16 mouse cellular contexts compared by ENCODE assay signal in the genomic region with DNA sequence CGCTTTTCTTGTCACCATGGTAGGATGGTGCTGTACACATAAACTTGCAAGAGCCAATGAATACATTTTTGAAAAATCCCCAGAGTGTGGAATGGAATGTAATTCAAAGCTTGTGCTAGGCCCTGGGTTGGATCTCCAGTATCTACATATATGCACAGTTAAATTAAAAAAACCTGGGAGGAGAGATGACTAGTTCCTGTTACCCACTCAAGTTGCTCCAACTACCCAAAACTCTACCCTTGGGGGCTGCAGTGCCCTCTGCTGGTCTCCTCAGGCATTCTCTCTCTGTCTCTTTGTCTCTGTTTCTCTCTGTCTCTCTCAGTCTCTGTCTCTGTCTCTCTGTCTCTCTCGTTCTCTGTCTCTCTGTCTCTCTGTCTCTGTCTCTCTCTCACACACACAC. TPM values are rescaled to one million over a fixed set of nuclear protein-coding genes. Genes with fewer than 3 reads are reported as not detected.
DNase-seq lines count a peak whose midpoint lies in the region; ATAC-seq and TF ChIP-seq lines count a peak whose summit lies in the region.
"Had no signal": no experiment of that assay in that cellular context is flagged by ENCODE, and none has a peak within 500 bp of the region (broad histone marks: within the 10 kb centered on the region; RNA-seq: fewer than 3 reads in every experiment).

No protein-coding gene starts in this region.

- H3K27ac ChIP-seq in kidney, postnatal 0 days, result no peak overlapping the region
- no peak overlapping the region for H3K27ac ChIP-seq in kidney, embryonic 14.5 days (ENCODE audit: low read depth, low read length)
- no peak overlapping the region for H3K27ac ChIP-seq in ES-Bruce4 (ENCODE audit: insufficient read depth, low read length)
- H3K27ac ChIP-seq: heart, embryonic 10.5 days; hindbrain, embryonic 12.5 days had no signal

- 87% methylated on average over 2 of the region's 2 CpGs for WGBS in kidney, postnatal 0 days
- WGBS in kidney, embryonic 14.5 days, result 88% methylated on average over 2 of the region's 2 CpGs

- H3K4me3 ChIP-seq in kidney, postnatal 0 days (replicated peaks; ENCODE audit: low read depth, low read length), result no peak overlapping the region
- no peak overlapping the region for H3K4me3 ChIP-seq in kidney, embryonic 14.5 days (ENCODE audit: low read length)
- no peak overlapping the region for H3K4me3 ChIP-seq in ES-Bruce4 (ENCODE audit: low read depth, low read length)
- H3K4me3 ChIP-seq: heart, embryonic 10.5 days; hindbrain, embryonic 12.5 days; megakaryocyte, embryonic 14.5 days; myocyte had no signal

- H3K27me3 ChIP-seq in kidney, postnatal 0 days (ENCODE audit: insufficient read depth, low read length), result no peaks in the 10 kb centered on the region
- no peaks in the 10 kb centered on the region for H3K27me3 ChIP-seq in kidney, embryonic 14.5 days (ENCODE audit: control insufficient read depth, insufficient read depth, low read length)
- H3K27me3 ChIP-seq in ES-Bruce4 (ENCODE audit: control insufficient read depth, insufficient read depth, low read length, poor library complexity, severe bottlenecking), result no peaks in the 10 kb centered on the region
- H3K27me3 ChIP-seq: megakaryocyte, embryonic 14.5 days had no signal

- TF ChIP-seq POLR2A in ES-Bruce4 (IDR thresholded peaks at IDR 0.05; ENCODE audit: insufficient read depth, low read length), result no peak

- no peaks in the 10 kb centered on the region for H3K9me3 ChIP-seq in kidney, postnatal 0 days (replicated peaks; ENCODE audit: low read length)
- H3K9me3 ChIP-seq in kidney, embryonic 14.5 days (ENCODE audit: control insufficient read depth, low read length), result no peaks in the 10 kb centered on the region
- H3K9me3 ChIP-seq in ES-Bruce4 (replicated peaks; ENCODE audit: control insufficient read depth, insufficient read depth, low read length, poor library complexity, severe bottlenecking), result no peaks in the 10 kb centered on the region
- H3K9me3 ChIP-seq: heart, embryonic 10.5 days; hindbrain, embryonic 12.5 days had no signal

- TF ChIP-seq CTCF in kidney, postnatal 0 days (IDR thresholded peaks at IDR 0.05; ENCODE audit: low read depth), result peak; percentile 31; the same call in 1 of the 2 replicates
- TF ChIP-seq CTCF in ES-Bruce4 (IDR thresholded peaks at IDR 0.05; ENCODE audit: low read depth, low read length), result peak; percentile 52

- no peak for DNase-seq in kidney, postnatal 0 days (ENCODE audit: low spot score)
- peak; percentile 35 for DNase-seq in A20 (ENCODE audit: low read depth, low spot score)
- DNase-seq in naive thymus-derived CD4-positive, alpha-beta T cell, adult 2 months (ENCODE audit: low read depth), result peak; percentile 56
- DNase-seq in urinary bladder, postnatal 25 days (ENCODE audit: low spot score), result no peak
- DNase-seq in layer of hippocampus, adult 9-10 months (ENCODE audit: low spot score), result no peak
- no peak for DNase-seq in heart, postnatal 25 days (ENCODE audit: low spot score)
- DNase-seq: adrenal gland, postnatal 14 days; cerebellum, adult 2 months; embryo, embryonic 11 days; kidney, postnatal 10 days had no signal

- ATAC-seq in kidney, postnatal 0 days (replicated peaks; ENCODE audit: low FRiP score, low read depth), result no peak
- ATAC-seq in kidney, embryonic 14.5 days (ENCODE audit: low FRiP score, low TSS enrichment), result no peak

- H3K4me1 ChIP-seq in kidney, postnatal 0 days (replicated peaks; ENCODE audit: insufficient read depth, low read length), result no peaks in the 10 kb centered on the region
- peaks cover 5% of the 10 kb centered on the region; the same call in 1 of the 2 replicates for H3K4me1 ChIP-seq in kidney, embryonic 14.5 days (ENCODE audit: control insufficient read depth, insufficient read depth, low read length)
- no peaks in the 10 kb centered on the region for H3K4me1 ChIP-seq in ES-Bruce4 (ENCODE audit: control insufficient read depth, insufficient read depth, low read length)
- H3K4me1 ChIP-seq: hindbrain, embryonic 12.5 days had no signal

- H3K4me2 ChIP-seq in kidney, postnatal 0 days (ENCODE audit: low read length), result no peak overlapping the region
- H3K4me2 ChIP-seq in kidney, embryonic 14.5 days (replicated peaks; ENCODE audit: low read depth, low read length), result no peak overlapping the region
- H3K4me2 ChIP-seq: hindbrain, embryonic 12.5 days had no signal

- H3K9ac ChIP-seq in kidney, postnatal 0 days (ENCODE audit: low read depth, low read length), result no peak overlapping the region
- H3K9ac ChIP-seq in kidney, embryonic 14.5 days (ENCODE audit: low read depth, low read length), result no peak overlapping the region
- no peak overlapping the region for H3K9ac ChIP-seq in ES-Bruce4 (ENCODE audit: low read depth, poor library complexity, severe bottlenecking)
- H3K9ac ChIP-seq: hindbrain, embryonic 12.5 days had no signal

- no peak for TF ChIP-seq EP300 in ES-Bruce4 (IDR thresholded peaks at IDR 0.05; ENCODE audit: insufficient read depth, low read depth, low read length)

- no peaks in the 10 kb centered on the region for H3K36me3 ChIP-seq in kidney, postnatal 0 days (ENCODE audit: insufficient read depth, low read length)
- H3K36me3 ChIP-seq in kidney, embryonic 14.5 days (ENCODE audit: control insufficient read depth, insufficient read depth, low read length), result no peaks in the 10 kb centered on the region
- no peaks in the 10 kb centered on the region for H3K36me3 ChIP-seq in ES-Bruce4 (ENCODE audit: control insufficient read depth, insufficient read depth, low read length, poor library complexity, severe bottlenecking)
- H3K36me3 ChIP-seq: heart, embryonic 10.5 days; hindbrain, embryonic 12.5 days had no signal

- intact Hi-C loops in heart, postnatal 25 days (cut with DNase I), result no loop called here

RNA-seq across cellular contexts. Expression of a gene that starts 21.9 kb away (rescaled TPM):
- polyA plus RNA-seq in kidney, postnatal 0 days (2015; fragmentation: Nextera tagmentation; extraction: Ambion mirVana), result 7.3 and 7.8 TPM in 2 replicates
- polyA plus RNA-seq in kidney, embryonic 14.5 days (2014; fragmentation: Nextera tagmentation; extraction: Ambion mirVana), result 11.2 and 18.2 TPM in 2 replicates
- polyA plus RNA-seq in ES-Bruce4 (2011; ENCODE audit: insufficient read depth, insufficient read length, low read depth, missing spikeins), result 31.1 and 38.2 TPM in 2 replicates
- total RNA-seq in heart, postnatal 25 days (2021), result 10 to 100 TPM; 75.4 to 89.1 TPM

RNA-seq across cellular contexts. Expression of a gene that starts 34.0 kb away (rescaled TPM):
- 76.3 and 80.8 TPM in 2 replicates for polyA plus RNA-seq in kidney, postnatal 0 days (2015; fragmentation: Nextera tagmentation; extraction: Ambion mirVana)
- 28.1 and 34.7 TPM in 2 replicates for polyA plus RNA-seq in kidney, embryonic 14.5 days (2014; fragmentation: Nextera tagmentation; extraction: Ambion mirVana)
- 36.7 and 37.8 TPM in 2 replicates for polyA plus RNA-seq in ES-Bruce4 (2011; ENCODE audit: insufficient read depth, insufficient read length, low read depth, missing spikeins)
- total RNA-seq in heart, postnatal 25 days (2021), result 10 to 100 TPM; 30.1 to 31.5 TPM

Comparison
In these comparisons a context has a peak if more than half of its experiments do, and no peak if none do; other contexts are left out.
1. DNase-seq: peak in A20 (single experiment) and naive thymus-derived CD4-positive, alpha-beta T cell, adult 2 months (single experiment); none in kidney, postnatal 0 days (single experiment), urinary bladder, postnatal 25 days (single experiment), layer of hippocampus, adult 9-10 months (single experiment) and heart, postnatal 25 days (single experiment).